Mouse (Mus musculus) urinary bladder, postnatal 0 days (tissue): Measurements from ENCODE around the gene Rhov. TPM values are rescaled to one million over a fixed set of nuclear protein-coding genes. Genes with fewer than 3 reads are reported as not detected.

Experiments used
- polyA plus RNA-seq: library from polyadenylated mRNA; unstranded; fragments of >200 nt; fragmentation: Nextera tagmentation; extraction: Ambion mirVana; gene quantifications from 2 replicates; pipeline ENCODE4 v1.2.1, GENCODE M21; 2015

Rhov gene
- polyA plus RNA-seq = 51.8 and 56.0 TPM in 2 replicates

GRCm38 (mm10) chr2:119270643-119271331 lies at the start of gene Rhov:
Rhov (minus strand) TSS chr2:119271272.

GRCm38 (mm10) chr2:119288270-119288882 lies 17.3 kb upstream of the Rhov start, which contains the start of gene Vps18:
Vps18 (plus strand) TSS chr2:119288740.

GRCm38 (mm10) chr2:119237210-119237870 lies 33.7 kb downstream of the Rhov start, which contains the start of gene Spint1:
Spint1 (plus strand) TSS chr2:119237362.

GRCm38 (mm10) chr2:119229775-119230704 lies 41.0 kb downstream of the Rhov start, which contains the start of gene Ppp1r14d:
Ppp1r14d (minus strand) TSS chr2:119229906.

Other genes with a start within 250 kb of the Rhov start
- gene Ccdc32, start 241.9 kb downstream of the Rhov start, polyA plus RNA-seq = 17.5 and 17.8 TPM in 2 replicates
- 1.2 and 1.4 TPM in 2 replicates for gene Rpusd2, start 236.5 kb downstream of the Rhov start, polyA plus RNA-seq
- gene Knl1, start 224.2 kb downstream of the Rhov start, polyA plus RNA-seq = 9.1 and 14.7 TPM in 2 replicates
- 10.8 and 15.5 TPM in 2 replicates for gene Rad51, start 158.5 kb downstream of the Rhov start, polyA plus RNA-seq
- gene Rmdn3, start 114.2 kb downstream of the Rhov start, polyA plus RNA-seq = 30.9 and 32.2 TPM in 2 replicates
- gene Gchfr, start 103.5 kb downstream of the Rhov start, polyA plus RNA-seq = 1.2 and 3.8 TPM in 2 replicates
- gene Gm14137, start 96.8 kb downstream of the Rhov start, polyA plus RNA-seq = 0.10 and 0.13 TPM in 2 replicates
- gene Zfyve19, start 62.7 kb downstream of the Rhov start, polyA plus RNA-seq = 28.7 and 29.3 TPM in 2 replicates
- 11.2 and 12.2 TPM in 2 replicates for gene Dnajc17, start 62.5 kb downstream of the Rhov start, polyA plus RNA-seq
- gene Ppp1r14d, start 41.4 kb downstream of the Rhov start, polyA plus RNA-seq = 0.66 and 1.1 TPM in 2 replicates
- gene Spint1, start 33.9 kb downstream of the Rhov start, polyA plus RNA-seq = 81.7 and 90.6 TPM in 2 replicates
- 11.2 and 11.6 TPM in 2 replicates for gene Vps18, start 17.5 kb upstream of the Rhov start, polyA plus RNA-seq
- gene Dll4, start 54.5 kb upstream of the Rhov start, polyA plus RNA-seq = 3.5 TPM in 2 replicates
- 1.3 and 7.4 TPM in 2 replicates for gene Chac1, start 80.0 kb upstream of the Rhov start, polyA plus RNA-seq
- gene Ino80, start 206.4 kb upstream of the Rhov start, polyA plus RNA-seq = 2.2 and 2.5 TPM in 2 replicates